Mouse (Mus musculus): ENCODE results near the gene Nr1h3. TPM values are rescaled to one million over a fixed set of nuclear protein-coding genes. Genes with fewer than 3 reads are reported as not detected.
"Not testable (repeated sequence)": the region's sequence is repeated elsewhere in the genome, so short reads cannot be mapped to it uniquely, and the experiment has no call there.

Gene Nr1h3
- total RNA-seq (2017): 0.58 and 0.74 TPM in 2 replicates

DNA sequence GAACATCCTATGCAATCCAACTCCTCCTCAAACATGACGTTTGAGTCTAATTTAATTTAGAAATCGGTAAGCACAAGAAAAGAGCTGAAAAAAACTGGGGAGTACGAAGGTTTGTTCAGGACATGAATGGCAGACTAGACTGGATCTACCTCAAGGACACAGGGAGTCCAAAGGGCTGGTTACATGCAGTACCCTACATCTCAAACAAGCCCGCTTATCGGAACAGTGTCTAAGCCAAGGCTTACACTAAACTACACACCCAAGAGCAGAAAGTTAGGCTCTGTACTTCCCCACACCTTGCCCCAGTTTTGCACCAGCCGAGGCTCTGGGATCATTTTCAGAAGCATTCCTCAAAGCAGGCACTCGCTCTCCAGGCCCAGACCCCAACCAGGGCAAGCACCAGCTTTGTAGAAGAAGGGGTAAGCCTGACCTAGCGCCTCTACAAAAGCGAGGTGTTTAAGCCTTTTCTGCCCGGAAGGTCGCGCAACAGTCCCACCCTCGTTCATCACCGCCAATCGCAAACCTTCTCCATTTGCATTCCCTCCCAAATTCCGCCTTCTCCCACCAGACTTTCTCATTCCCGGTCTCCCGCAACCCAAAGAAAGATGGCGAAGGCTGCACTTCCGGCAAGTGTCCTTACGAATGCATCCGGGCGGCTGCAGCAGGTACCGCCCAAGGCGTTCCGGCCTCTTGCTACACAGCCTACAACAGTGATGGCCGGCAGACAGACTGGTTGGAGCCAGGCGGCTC lies at the start of gene Nr1h3, which contains the start of gene Acp2:
Gene Nr1h3, minus strand, starts transcription at position 613 of the 750 bp plus-strand sequence.
Gene Acp2, plus strand, starts transcription at position 664 of the 750 bp plus-strand sequence.
- peak; percentile 97 for ATAC-seq (ENCODE audit: extremely low read depth, insufficient number of reproducible peaks, low FRiP score, poor library complexity, severe bottlenecking)

DNA sequence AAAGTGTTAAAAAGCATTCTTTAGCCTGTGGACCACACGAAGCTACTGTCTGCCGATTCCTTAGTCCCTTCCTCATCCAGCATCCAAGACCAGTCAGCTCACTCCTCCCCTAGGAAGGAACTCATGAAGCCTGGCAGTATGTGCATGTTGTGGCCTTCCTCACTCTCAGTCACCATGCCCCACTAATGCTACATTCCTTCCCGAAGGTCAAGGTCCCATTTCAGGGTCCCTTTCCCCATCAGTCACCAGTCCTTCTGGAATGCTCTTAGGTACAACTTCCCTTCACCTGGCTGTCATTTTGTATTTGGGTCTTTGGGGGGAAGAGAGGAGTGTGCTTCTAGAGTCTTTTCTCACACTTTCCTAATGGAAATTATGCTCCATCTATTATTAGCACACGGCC lies 49.4 kb upstream of the Nr1h3 start:
- no peak for ATAC-seq (ENCODE audit: extremely low read depth, insufficient number of reproducible peaks, low FRiP score, poor library complexity, severe bottlenecking)

DNA sequence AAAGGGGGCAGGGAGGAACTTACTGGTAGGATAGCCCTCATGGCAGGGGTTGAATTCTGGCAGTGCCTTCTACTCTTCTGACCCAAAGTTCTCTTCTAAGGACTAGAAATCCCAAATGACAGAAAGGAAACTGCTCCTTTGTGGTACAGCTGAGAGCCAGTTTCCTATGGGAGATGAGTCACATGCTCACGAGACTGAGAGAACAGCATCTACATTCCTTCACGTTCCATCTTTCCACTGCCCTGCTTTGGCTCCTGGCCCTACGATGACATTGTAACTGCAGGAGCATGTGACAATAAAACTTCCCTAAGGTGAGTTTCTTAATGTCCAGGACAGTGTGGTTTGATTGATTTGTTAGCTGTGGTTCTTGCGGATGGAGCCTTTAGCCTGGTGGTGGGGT lies 45.7 kb upstream of the Nr1h3 start:
- no peak for ATAC-seq (ENCODE audit: extremely low read depth, insufficient number of reproducible peaks, low FRiP score, poor library complexity, severe bottlenecking)

DNA sequence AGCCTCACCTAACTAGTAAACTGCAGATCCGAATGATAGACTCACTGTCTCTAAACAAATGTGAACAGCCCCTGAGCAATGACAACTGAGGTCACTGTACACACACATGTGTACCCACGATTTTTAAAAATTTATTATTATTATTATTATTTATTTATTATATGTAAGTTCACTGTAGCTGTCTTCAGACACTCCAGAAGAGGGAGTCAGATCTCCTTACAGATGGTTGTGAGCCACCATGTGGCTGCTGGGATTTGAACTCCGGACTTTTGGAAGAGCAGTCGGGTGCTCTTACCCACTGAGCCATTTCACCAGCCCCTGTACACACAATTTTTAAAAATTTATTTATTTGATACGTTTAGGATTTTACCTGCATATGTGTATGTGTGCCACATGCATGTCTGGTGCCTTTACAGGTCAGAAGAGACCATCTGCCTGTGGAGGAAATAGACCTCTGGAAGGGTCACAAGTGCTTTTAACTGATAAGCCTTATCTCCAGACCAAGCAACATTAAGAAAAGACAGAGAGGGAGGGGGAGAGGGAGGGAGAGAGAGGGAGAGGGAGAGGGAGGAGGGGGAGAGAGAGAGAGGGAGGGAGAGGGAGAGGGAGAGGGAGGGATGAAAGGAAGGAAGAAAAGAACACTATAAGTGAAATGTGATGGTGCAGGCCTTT lies 42.1 kb upstream of the Nr1h3 start:
- no peak for ATAC-seq (ENCODE audit: extremely low read depth, insufficient number of reproducible peaks, low FRiP score, poor library complexity, severe bottlenecking)

DNA sequence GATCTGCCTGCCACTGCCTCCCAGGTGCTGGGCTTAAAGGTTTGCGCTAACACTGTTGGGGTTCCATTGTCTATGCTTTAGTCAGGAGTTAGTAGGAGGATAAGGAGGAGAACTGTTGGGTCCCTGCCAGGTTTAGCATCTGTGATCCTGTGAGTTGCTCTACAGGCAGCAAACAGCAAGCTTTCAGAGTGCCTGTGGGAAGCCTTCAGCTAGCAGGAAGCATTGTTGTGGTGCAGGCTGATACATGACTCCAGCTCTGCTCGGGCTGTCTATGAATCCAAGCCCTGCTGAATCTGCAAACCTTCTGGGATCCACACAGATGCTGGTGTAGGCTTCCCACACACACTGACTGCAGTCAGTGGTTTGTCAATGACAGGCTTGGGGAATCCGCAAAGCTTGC lies 40.8 kb upstream of the Nr1h3 start:
- ATAC-seq (ENCODE audit: extremely low read depth, insufficient number of reproducible peaks, low FRiP score, poor library complexity, severe bottlenecking): no peak

DNA sequence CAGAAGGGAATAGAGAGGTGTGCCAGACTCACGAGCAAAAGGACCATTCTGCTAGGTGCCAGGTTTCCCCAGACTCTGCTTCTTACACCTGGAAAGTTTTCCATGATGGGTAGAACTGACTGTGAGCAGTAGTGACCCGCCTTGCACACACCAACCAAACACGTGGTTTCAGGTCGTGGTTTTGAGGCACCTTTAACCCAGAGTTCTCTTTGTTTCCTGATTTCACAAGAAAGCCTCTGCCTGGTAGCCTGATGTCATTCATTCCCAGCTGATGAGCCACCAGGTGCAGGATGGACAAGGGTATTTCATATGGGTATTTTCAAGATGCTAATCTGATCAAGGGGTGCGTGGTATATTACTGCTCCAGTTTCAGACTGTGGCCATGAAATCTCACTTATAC lies 39.9 kb upstream of the Nr1h3 start:
- ATAC-seq (ENCODE audit: extremely low read depth, insufficient number of reproducible peaks, low FRiP score, poor library complexity, severe bottlenecking): no peak

DNA sequence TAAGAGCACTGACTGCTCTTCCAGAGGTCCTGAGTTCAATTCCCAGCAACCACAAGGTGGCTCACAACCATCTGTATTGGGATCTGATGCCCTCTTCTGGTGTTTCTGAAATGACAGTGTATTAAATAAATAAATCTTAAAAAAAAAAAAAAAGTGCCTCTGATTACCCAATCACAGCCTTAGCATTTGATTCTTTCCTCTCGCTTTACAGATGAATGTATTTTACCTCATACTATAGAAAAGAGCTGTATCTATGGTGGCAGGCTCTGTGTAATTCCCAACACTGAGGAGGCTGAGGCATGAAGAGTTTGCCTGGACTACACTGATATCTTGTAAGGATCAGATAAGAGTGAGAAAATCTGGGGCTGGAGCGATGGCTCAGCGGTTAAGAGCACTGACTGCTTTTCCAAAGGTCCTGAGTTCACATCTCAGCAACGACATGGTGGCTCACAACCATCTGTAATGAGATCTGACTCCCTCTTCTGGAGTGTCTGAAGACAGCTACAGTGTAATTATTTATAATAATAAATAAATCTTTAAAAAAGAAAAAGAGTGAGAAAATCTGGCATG lies 35.0 kb upstream of the Nr1h3 start:
- not testable (repeated sequence) for ATAC-seq (ENCODE audit: extremely low read depth, insufficient number of reproducible peaks, low FRiP score, poor library complexity, severe bottlenecking)

DNA sequence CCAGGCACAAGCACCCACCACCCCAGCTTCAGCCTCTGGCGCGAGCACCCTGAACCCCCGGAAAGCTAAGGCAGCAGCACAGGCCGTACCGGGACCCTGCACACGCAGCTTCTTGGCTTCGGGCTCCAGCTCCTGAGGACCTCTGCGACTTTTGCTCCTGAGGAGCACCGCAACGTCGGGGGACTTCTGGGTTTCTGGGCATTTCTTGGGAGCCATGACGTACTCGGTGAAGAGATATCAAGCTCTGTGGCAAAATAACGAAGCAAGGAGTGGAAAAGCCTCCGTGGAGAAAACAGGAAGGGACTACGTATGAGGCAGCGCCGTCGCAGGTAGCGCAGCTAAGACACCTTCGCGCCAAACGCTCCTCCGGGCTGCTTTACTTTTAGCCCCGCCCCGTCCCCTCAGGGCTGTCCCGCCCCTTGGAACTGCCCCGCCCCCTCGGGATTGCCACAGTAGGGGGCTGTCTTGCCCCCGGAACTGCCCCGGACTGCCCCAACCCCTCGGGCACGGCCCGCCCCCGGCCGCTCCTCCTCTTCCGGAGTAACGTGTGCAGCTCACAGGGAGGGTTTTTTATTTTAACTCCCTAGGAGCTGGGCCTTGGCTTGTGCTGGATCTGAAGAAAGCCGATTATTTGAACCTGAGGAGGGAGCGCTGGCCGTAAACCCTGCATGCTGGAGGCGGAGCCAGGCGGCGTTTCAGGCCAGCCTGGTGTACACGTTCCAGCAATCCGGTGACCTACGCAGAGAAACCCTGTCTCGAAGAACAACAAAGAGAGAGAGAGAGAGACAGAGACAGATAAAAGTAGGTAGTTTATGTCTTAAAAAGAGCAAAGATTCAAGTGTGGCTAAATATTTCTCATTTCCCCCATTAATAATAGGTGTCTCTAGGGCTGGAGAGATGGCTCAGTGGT lies 34.2 kb upstream of the Nr1h3 start, which contains the start of gene Ddb2:
Gene Ddb2, minus strand, starts transcription at position 382 of the 910 bp plus-strand sequence.
- peak; percentile 95 for ATAC-seq (ENCODE audit: extremely low read depth, insufficient number of reproducible peaks, low FRiP score, poor library complexity, severe bottlenecking)

DNA sequence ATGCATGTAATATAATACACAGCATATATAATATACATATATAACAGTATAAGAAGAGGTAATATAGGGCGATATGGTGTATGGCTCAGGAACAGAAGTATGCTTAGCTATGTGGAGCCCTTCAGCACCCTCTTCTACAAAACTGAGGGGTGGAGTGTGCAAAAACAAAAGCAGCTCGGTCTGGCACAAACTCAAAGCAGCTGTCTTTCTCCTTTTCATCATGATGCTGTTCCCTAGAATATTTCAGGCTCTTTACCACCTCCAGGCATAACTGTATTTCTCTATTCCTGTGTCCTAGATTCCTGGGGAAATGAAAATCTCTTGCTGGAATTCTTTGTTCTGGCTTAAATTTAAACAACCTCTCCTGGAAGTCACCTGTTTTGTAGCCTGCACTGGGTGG lies 27.1 kb upstream of the Nr1h3 start:
- ATAC-seq (ENCODE audit: extremely low read depth, insufficient number of reproducible peaks, low FRiP score, poor library complexity, severe bottlenecking): no peak

DNA sequence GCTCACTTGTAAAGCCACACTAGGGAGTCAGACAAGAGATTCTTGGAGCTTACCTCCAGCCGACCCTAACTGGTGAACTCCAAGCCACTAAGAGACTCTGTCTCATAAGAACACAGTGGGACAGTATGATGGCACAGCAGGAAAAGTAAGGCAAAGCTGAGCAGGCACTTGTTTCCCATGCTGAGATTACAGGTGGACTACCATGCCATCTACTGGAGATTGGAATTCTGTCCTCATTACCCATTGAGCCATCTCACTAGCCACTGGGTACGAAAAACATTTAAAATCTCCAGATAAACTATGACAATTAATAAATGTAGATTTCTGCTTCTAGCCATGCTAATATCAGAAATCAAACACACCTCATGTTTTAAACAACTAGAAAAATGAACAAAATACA lies 21.0 kb upstream of the Nr1h3 start:
- ATAC-seq (ENCODE audit: extremely low read depth, insufficient number of reproducible peaks, low FRiP score, poor library complexity, severe bottlenecking): no peak

DNA sequence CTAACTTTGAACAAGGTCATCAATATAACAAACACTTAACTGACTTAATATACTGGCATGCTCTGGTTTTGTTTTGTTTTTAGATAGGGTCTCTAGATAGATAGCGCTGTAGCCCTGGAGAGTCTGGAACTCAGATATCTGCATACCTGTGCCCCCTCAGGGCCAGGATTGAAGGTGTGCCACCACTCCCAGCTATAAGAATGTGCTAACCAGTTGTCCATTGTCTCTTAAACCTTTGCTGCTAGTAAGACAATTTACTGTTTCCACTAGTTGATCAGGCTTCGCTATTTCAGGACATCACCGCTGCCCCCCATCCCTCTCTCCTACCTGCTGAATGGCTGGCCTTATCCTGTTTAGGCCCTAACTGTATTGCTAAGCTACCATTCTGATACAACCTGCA lies 17.9 kb upstream of the Nr1h3 start:
- no peak for ATAC-seq (ENCODE audit: extremely low read depth, insufficient number of reproducible peaks, low FRiP score, poor library complexity, severe bottlenecking)

DNA sequence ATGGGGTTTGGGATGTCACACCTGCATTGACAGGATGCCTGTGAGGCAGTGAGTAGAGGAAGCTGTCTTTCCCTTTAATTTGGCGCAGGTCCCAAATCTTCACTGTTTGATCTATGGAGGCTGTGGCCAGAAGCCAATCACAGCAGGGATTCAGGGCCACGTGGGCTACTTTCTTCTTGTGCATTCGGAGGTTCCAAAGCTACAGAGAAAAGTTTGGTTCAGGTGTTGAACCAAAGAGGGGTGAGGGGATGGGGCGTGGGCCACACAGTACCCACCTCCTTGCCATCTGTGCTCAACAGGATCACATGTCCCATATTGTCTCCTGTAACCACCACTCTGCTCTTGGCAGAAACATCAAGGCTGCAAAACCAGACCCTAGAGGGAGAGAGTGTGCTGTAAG lies 14.4 kb upstream of the Nr1h3 start:
- ATAC-seq (ENCODE audit: extremely low read depth, insufficient number of reproducible peaks, low FRiP score, poor library complexity, severe bottlenecking): no peak

DNA sequence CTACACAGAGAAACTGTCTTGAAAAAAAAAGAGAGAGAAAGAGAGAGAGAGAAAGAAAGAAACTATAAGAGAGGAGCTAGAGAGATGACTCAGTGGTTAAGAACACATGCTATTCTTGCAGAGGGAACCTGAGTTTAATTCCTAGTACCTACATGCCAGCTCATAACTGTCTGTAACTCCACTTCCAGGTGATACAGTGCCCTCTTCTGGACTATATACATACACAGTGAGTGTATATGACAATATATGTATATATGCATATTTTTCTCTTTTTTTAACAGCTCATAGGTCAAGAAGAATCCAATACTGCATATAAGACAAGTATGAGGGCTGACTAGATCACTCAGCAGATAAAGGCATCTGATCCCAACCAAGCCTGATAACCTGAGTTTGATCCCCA lies 10.7 kb upstream of the Nr1h3 start:
- ATAC-seq (ENCODE audit: extremely low read depth, insufficient number of reproducible peaks, low FRiP score, poor library complexity, severe bottlenecking): no peak

DNA sequence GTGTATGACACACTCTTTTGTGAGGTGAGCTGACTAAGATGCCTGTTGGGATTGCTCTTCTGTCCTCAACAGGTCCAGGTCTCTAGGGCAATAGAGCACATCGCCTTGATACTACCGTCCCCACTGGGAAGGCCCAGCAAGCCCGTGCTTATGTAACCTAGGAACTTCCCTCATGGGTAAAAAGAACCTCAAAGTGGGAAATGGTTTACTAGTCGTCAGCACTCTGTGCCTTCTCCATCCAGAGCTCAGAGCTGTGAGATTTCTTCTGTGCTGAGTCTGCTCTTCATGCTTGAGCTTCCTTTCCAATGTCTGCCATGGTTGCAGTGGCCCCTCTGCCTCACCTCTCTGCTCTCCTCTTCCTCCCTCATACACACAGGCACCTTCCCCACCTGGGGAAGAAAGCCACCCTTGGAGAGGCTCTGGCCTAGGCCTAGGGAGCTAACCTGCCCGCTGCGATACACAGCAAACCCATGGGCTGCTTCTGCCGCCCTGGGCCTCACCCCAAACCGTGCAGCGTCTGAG lies 3.7 kb upstream of the Nr1h3 start:
- ATAC-seq (ENCODE audit: extremely low read depth, insufficient number of reproducible peaks, low FRiP score, poor library complexity, severe bottlenecking): no peak

DNA sequence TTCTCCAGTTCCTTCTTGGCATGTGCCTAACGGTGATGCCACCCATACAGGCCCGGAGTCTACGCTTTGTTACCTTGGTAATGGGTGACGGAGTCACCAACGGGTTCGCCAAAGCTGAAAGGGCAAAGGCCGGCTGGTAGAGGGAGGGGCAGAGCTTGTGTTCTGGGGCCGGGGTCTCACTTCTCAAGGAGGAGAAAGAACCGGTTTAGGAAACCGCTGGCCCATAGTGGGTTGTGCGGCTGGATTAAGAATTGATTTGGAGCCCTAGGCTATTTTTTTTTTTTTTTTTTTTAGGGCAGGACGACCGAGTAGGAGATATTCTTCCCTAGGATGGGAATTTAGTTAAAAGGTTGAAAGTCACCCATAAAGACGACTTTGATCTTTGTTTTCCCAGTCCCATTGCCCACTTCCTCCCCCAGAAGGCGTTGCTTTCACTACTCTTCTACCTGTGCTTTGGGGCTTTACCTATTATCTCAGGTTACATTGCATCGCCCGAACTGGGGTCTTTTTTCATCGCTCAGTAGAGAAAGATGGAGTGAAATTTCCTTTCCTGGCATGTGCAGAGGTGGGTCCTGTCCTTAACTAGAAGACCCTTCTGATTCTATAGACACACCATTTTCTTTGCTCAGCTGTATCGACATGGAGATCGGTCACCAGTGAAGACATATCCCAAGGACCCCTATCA lies 480 bp upstream of the Nr1h3 start:
- no peak for ATAC-seq (ENCODE audit: extremely low read depth, insufficient number of reproducible peaks, low FRiP score, poor library complexity, severe bottlenecking)

DNA sequence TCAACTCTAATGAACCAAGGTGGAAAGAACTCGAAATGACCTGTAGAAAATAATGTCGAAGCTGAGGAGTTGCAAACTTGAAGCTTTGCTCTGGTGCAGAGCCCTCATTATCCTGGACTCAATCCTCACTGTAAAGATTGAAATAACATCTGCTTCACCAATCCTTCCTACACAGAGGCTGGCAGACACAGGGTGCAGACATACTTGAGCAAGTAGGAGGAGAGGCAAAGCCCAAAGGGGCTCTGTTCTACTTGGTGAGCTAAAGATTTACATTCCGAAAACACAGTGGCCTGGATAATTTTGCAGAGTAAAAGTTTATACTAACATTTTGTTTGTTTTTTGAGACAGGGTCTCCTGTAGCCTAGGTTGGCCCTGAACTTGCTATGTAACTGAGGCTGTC lies 3.7 kb downstream of the Nr1h3 start:
- no peak for ATAC-seq (ENCODE audit: extremely low read depth, insufficient number of reproducible peaks, low FRiP score, poor library complexity, severe bottlenecking)

DNA sequence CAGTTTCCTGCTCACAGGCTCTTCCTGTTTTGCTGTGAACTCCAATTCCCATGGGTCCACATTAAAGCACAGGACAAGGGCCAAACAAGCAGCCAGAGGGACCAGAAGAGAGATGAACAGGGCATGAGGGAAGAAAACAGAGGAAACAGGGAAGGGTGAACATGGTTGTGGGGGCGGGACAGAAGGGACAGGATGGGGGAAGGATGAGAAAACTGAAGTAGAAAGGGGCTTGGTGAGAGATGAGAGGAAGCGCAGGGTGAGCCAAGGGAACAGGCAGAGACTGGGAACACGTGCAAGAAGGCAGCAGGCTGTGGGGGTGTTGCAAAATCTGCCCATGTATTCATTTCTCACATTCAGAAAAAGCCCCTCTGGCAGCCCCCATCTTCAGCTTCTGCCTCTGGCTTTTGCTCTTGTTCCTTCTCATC lies 6.0 kb downstream of the Nr1h3 start:
- ATAC-seq (ENCODE audit: extremely low read depth, insufficient number of reproducible peaks, low FRiP score, poor library complexity, severe bottlenecking): no peak

DNA sequence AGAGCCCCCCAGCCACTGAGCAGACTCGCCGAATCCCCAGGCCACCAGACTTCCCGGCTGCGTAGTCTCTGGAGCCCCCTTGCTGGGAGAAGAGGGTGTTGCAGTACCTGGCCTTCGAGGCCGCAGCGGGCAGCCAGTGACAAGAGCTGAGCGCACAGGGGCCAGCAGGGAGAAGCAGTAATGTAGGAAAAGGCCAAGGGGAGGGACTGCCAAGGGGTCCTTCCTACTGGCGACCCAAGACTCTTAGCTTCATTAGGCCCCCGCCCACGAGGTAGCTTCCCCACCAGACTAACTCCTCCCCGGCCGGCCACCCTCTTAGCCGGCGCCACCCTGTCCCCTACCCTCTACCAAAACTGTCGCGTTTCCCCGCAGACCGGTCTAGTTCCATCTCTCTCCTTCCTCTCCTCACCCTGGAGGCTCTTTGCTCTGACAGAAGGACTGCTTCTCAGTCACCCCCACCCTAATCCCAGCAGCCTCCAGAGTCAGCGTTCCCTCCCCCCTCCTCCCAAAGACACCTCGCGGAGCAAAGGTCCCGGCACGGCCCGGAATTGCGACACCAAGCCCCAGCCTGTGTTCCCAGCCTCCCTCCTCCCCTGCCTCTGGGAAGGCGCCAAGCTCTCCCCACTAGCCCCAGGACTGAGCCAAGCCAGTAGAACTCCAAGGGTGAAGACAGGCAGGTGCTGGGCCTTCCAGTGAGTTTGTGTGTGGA lies 7.9 kb downstream of the Nr1h3 start:
- ATAC-seq (ENCODE audit: extremely low read depth, insufficient number of reproducible peaks, low FRiP score, poor library complexity, severe bottlenecking): peak; percentile 83

Measured in neutrophil, adult 5-6 weeks (primary cell).